8 mouse cellular contexts compared by ENCODE assay signal in the genomic region with DNA sequence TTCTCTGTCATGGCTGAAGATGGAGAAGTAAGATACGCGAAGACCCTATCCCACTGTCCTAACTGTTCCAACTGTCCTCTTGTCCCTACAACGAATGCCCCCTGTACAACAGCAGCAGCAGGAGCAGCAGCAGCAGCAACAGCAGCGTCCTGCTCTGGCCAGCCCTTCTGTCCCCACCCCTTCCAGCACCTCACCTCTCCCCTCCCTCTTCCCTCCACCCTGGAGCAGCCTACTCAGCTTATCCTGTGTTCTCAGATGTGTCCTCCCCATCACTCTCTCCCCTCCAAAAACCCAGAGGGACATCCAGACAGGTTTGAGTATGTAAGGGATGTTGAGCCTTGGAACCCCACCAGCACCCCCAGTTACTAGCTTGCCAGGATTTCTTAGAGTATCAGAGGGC. TPM values are rescaled to one million over a fixed set of nuclear protein-coding genes. Genes with fewer than 3 reads are reported as not detected.
DNase-seq lines count a peak whose midpoint lies in the region; ATAC-seq and TF ChIP-seq lines count a peak whose summit lies in the region.
"Had no signal": no experiment of that assay in that cellular context is flagged by ENCODE, and none has a peak within 500 bp of the region (broad histone marks: within the 10 kb centered on the region; RNA-seq: fewer than 3 reads in every experiment).

A gene (minus strand): TSS at position 170 of the 400 bp plus-strand sequence.

- H3K27ac ChIP-seq in lung, postnatal 0 days (ENCODE audit: low read length), result no peak within 1 kb of the TSS; the same call in 1 of the 2 replicates
- H3K27ac ChIP-seq in forebrain, embryonic 13.5 days, result no peak within 1 kb of the TSS
- H3K27ac ChIP-seq in limb, embryonic 12.5 days, result no peak within 1 kb of the TSS
- no peak within 1 kb of the TSS; the same call in 1 of the 2 replicates for H3K27ac ChIP-seq in neural tube, embryonic 15.5 days (replicated peaks)

- no peak for TF ChIP-seq EP300 in lung, postnatal 0 days (IDR thresholded peaks at IDR 0.05)

- DNase-seq in lung, postnatal 0 days (ENCODE audit: low spot score), result no peak
- no peak for DNase-seq in lung, postnatal 36 days
- no peak for DNase-seq in yolk sac, embryonic 10.5 days (ENCODE audit: low spot score)
- DNase-seq in MN1 (ENCODE audit: low spot score), result no peak

- H3K27me3 ChIP-seq in lung, postnatal 0 days (replicated peaks; ENCODE audit: insufficient read depth, low read length), result no peaks in the 10 kb centered on the region
- H3K27me3 ChIP-seq in forebrain, embryonic 13.5 days, result 0 out of 2 replicates have a peak, but pooled peaks cover 7% of the 10 kb centered on the region
- H3K27me3 ChIP-seq in limb, embryonic 12.5 days, result peaks cover 13% of the 10 kb centered on the region
- H3K27me3 ChIP-seq in neural tube, embryonic 15.5 days (replicated peaks), result no peaks in the 10 kb centered on the region

- no peak within 1 kb of the TSS for H3K9ac ChIP-seq in lung, postnatal 0 days (replicated peaks; ENCODE audit: low read depth)
- peak within 1 kb of the TSS; percentile 40 for H3K9ac ChIP-seq in forebrain, embryonic 13.5 days
- peak within 1 kb of the TSS; percentile 44 for H3K9ac ChIP-seq in limb, embryonic 12.5 days (replicated peaks)
- no peak within 1 kb of the TSS for H3K9ac ChIP-seq in neural tube, embryonic 15.5 days (replicated peaks)

- peak within 1 kb of the TSS; percentile 16; the same call in 1 of the 2 replicates for H3K4me3 ChIP-seq in lung, postnatal 0 days (ENCODE audit: low read depth, low read length)
- peak within 1 kb of the TSS; percentile 25 for H3K4me3 ChIP-seq in forebrain, embryonic 13.5 days
- peak within 1 kb of the TSS; percentile 35 for H3K4me3 ChIP-seq in limb, embryonic 12.5 days (replicated peaks)
- H3K4me3 ChIP-seq in neural tube, embryonic 15.5 days (replicated peaks), result peak within 1 kb of the TSS; percentile 23

- TF ChIP-seq CTCF in lung, postnatal 0 days (IDR thresholded peaks at IDR 0.05), result no peak

- H3K9me3 ChIP-seq in lung, postnatal 0 days (ENCODE audit: low read length), result no peaks in the 10 kb centered on the region
- H3K9me3 ChIP-seq in forebrain, embryonic 13.5 days (replicated peaks), result no peaks in the 10 kb centered on the region
- no peaks in the 10 kb centered on the region for H3K9me3 ChIP-seq in limb, embryonic 12.5 days
- H3K9me3 ChIP-seq in neural tube, embryonic 15.5 days (replicated peaks), result no peaks in the 10 kb centered on the region

- WGBS in lung, postnatal 0 days, result 70% methylated on average over 4 of the region's 4 CpGs
- 57% methylated on average over 4 of the region's 4 CpGs for WGBS in forebrain, embryonic 13.5 days
- 51% methylated on average over 4 of the region's 4 CpGs for whole genome bisulfite sequencing in limb, embryonic 12.5 days
- WGBS in neural tube, embryonic 15.5 days, result 63% methylated on average over 4 of the region's 4 CpGs

- no peaks in the 10 kb centered on the region for H3K36me3 ChIP-seq in lung, postnatal 0 days (ENCODE audit: insufficient read depth, low read length)
- no peaks in the 10 kb centered on the region for H3K36me3 ChIP-seq in forebrain, embryonic 13.5 days (ENCODE audit: poor library complexity, severe bottlenecking)
- no peaks in the 10 kb centered on the region for H3K36me3 ChIP-seq in limb, embryonic 12.5 days
- H3K36me3 ChIP-seq in neural tube, embryonic 15.5 days, result no peaks in the 10 kb centered on the region

- ATAC-seq in lung, postnatal 0 days, result no peak
- no peak for ATAC-seq in forebrain, embryonic 13.5 days
- ATAC-seq in limb, embryonic 12.5 days (ENCODE audit: insufficient number of reproducible peaks, insufficient read depth, low FRiP score, low TSS enrichment, low read depth), result no peak
- no peak for ATAC-seq in neural tube, embryonic 15.5 days (ENCODE audit: low FRiP score)

- H3K4me1 ChIP-seq in lung, postnatal 0 days (ENCODE audit: insufficient read depth, low read depth, low read length), result 0 out of 2 replicates have a peak, but pooled peaks cover 3% of the 10 kb centered on the region
- peaks cover 23% of the 10 kb centered on the region for H3K4me1 ChIP-seq in forebrain, embryonic 13.5 days
- peaks cover 19% of the 10 kb centered on the region for H3K4me1 ChIP-seq in limb, embryonic 12.5 days (replicated peaks)
- H3K4me1 ChIP-seq in neural tube, embryonic 15.5 days, result peaks cover 28% of the 10 kb centered on the region

- H3K4me2 ChIP-seq in lung, postnatal 0 days (replicated peaks; ENCODE audit: low read depth, low read length), result peak within 1 kb of the TSS; percentile 52
- H3K4me2 ChIP-seq in forebrain, embryonic 13.5 days, result peak within 1 kb of the TSS; percentile 59
- peak within 1 kb of the TSS; percentile 64 for H3K4me2 ChIP-seq in limb, embryonic 12.5 days
- H3K4me2 ChIP-seq in neural tube, embryonic 15.5 days, result peak within 1 kb of the TSS; percentile 55

RNA-seq across cellular contexts. Expression of the gene that starts here (rescaled TPM):
- polyA plus RNA-seq in lung, postnatal 0 days (2015; fragmentation: Nextera tagmentation; extraction: Ambion mirVana), result 0.23 and 0.26 TPM in 2 replicates
- 0.66 and 2.0 TPM in 2 replicates for polyA plus RNA-seq in forebrain, embryonic 13.5 days (2015; fragmentation: Nextera tagmentation; extraction: Ambion mirVana)
- 25.1 and 34.2 TPM in 2 replicates for polyA plus RNA-seq in limb, embryonic 12.5 days (2016; fragmentation: Nextera tagmentation; extraction: Ambion mirVana)
- polyA plus RNA-seq in neural tube, embryonic 15.5 days (2015; fragmentation: Nextera tagmentation; extraction: Ambion mirVana), result 15.9 and 21.9 TPM in 2 replicates
- polyA plus RNA-seq: activated CD4-positive, CD25-positive, alpha-beta regulatory T cell, adult 4 months had no signal

Comparison
In these comparisons a context has a peak if more than half of its experiments do, and no peak if none do; other contexts are left out.
1. H3K9ac ChIP-seq: peak in forebrain, embryonic 13.5 days (single experiment) and limb, embryonic 12.5 days (single experiment); none in lung, postnatal 0 days (single experiment) and neural tube, embryonic 15.5 days (single experiment).
2. Peak in every context shown above with its lines, with median percentiles within 50 percentile points of each other: H3K4me2 ChIP-seq and H3K4me3 ChIP-seq.